Comparison of ENCODE assay signal across 23 mouse cellular contexts in the genomic region with DNA sequence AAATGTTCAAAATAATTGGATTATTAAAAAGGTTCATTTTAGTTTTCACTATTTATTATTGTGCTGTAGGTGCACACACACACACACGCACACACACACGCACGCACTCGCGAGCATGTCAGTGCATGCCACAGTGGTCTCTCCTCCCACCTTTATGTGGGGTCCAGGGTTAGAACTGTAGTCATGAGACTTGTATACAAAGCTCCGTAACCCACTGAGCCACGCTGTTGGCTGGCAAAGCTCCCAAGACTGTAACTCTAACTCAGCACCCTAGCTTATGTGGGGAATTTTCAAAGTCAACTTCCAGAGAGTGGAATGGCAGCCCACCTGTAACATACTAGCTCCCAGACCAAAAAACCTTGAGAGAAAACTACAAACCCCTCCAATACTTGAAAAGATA. TPM values are rescaled to one million over a fixed set of nuclear protein-coding genes. Genes with fewer than 3 reads are reported as not detected.
DNase-seq lines count a peak whose midpoint lies in the region; ATAC-seq and TF ChIP-seq lines count a peak whose summit lies in the region.
"Had no signal": no experiment of that assay in that cellular context is flagged by ENCODE, and none has a peak within 500 bp of the region (broad histone marks: within the 10 kb centered on the region; RNA-seq: fewer than 3 reads in every experiment).

No protein-coding gene starts in this region.

- no peaks in the 10 kb centered on the region for H3K9me3 ChIP-seq in forebrain, embryonic 13.5 days (replicated peaks)
- no peaks in the 10 kb centered on the region for H3K9me3 ChIP-seq in forebrain, postnatal 0 days (ENCODE audit: low read length)
- H3K9me3 ChIP-seq in intestine, embryonic 14.5 days (ENCODE audit: control insufficient read depth, low read length) = no peaks in the 10 kb centered on the region
- no peaks in the 10 kb centered on the region for H3K9me3 ChIP-seq in intestine, embryonic 15.5 days
- no peaks in the 10 kb centered on the region for H3K9me3 ChIP-seq in forebrain, embryonic 14.5 days (replicated peaks; ENCODE audit: control insufficient read depth, low read length)
- H3K9me3 ChIP-seq: heart, embryonic 12.5 days; heart, embryonic 15.5 days had no signal

- 0 out of 2 replicates have a peak, but pooled peaks have one; percentile 37 for ATAC-seq in forebrain, embryonic 13.5 days
- ATAC-seq in forebrain, postnatal 0 days = no peak
- ATAC-seq in intestine, embryonic 14.5 days (replicated peaks; ENCODE audit: low FRiP score, low TSS enrichment, low read depth) = no peak
- no peak for ATAC-seq in intestine, embryonic 15.5 days
- ATAC-seq in forebrain, embryonic 14.5 days = peak; percentile 38; the same call in 1 of the 2 replicates
- ATAC-seq: CD4-positive, CD25-positive, alpha-beta regulatory T cell, adult 4 months; hindbrain, postnatal 0 days; inflammation-experienced regulatory T-cells, adult 6 months had no signal

- H3K9ac ChIP-seq in forebrain, embryonic 13.5 days = no peak overlapping the region
- H3K9ac ChIP-seq in forebrain, postnatal 0 days = no peak overlapping the region
- H3K9ac ChIP-seq in intestine, embryonic 14.5 days (ENCODE audit: low read length) = no peak overlapping the region
- no peak overlapping the region for H3K9ac ChIP-seq in intestine, embryonic 15.5 days
- H3K9ac ChIP-seq in forebrain, embryonic 14.5 days (ENCODE audit: low read length) = no peak overlapping the region
- H3K9ac ChIP-seq: heart, embryonic 12.5 days; heart, embryonic 15.5 days; hindbrain, embryonic 14.5 days had no signal

- no peak overlapping the region for H3K4me3 ChIP-seq in forebrain, embryonic 13.5 days
- no peak overlapping the region for H3K4me3 ChIP-seq in forebrain, postnatal 0 days (ENCODE audit: low read depth, low read length)
- no peak overlapping the region for H3K4me3 ChIP-seq in intestine, embryonic 14.5 days (ENCODE audit: low read depth, low read length)
- H3K4me3 ChIP-seq in intestine, embryonic 15.5 days (replicated peaks) = no peak overlapping the region
- H3K4me3 ChIP-seq in forebrain, embryonic 14.5 days (ENCODE audit: low read depth, low read length) = no peak overlapping the region
- H3K4me3 ChIP-seq: heart, embryonic 12.5 days; heart, embryonic 15.5 days had no signal

- TF ChIP-seq CTCF in forebrain, postnatal 0 days (IDR thresholded peaks at IDR 0.05; ENCODE audit: low read depth) = no peak

- DNase-seq in forebrain, postnatal 0 days = no peak
- peak; percentile 36 for DNase-seq in intestine, embryonic 14.5 days (ENCODE audit: low spot score)
- DNase-seq in forebrain, embryonic 14.5 days (ENCODE audit: low spot score) = no peak
- no peak for DNase-seq in urinary bladder, postnatal 10 days (ENCODE audit: low spot score)
- DNase-seq: adrenal gland, adult 2 months; adrenal gland, postnatal 14 days; cerebellum, adult 11-12 months; cerebellum, adult 8-10 months; cerebellum, postnatal 10 days; gastrocnemius, postnatal 14 days; heart, adult 18-20 months; heart, postnatal 14 days; heart, postnatal 4 days; kidney, adult 11 months; kidney, adult 8-10 months had no signal

- 55% methylated on average over 7 of the region's 7 CpGs for WGBS in forebrain, embryonic 13.5 days
- WGBS in forebrain, postnatal 0 days = 50% methylated on average over 7 of the region's 7 CpGs
- 85% methylated on average over 7 of the region's 7 CpGs for WGBS in intestine, embryonic 14.5 days
- 87% methylated on average over 7 of the region's 7 CpGs for WGBS in intestine, embryonic 15.5 days
- WGBS in forebrain, embryonic 14.5 days = 44% methylated on average over 7 of the region's 7 CpGs

- no peaks in the 10 kb centered on the region for H3K27me3 ChIP-seq in forebrain, embryonic 13.5 days
- H3K27me3 ChIP-seq in forebrain, postnatal 0 days (ENCODE audit: insufficient read depth, low read length) = no peaks in the 10 kb centered on the region
- no peaks in the 10 kb centered on the region for H3K27me3 ChIP-seq in intestine, embryonic 14.5 days (replicated peaks; ENCODE audit: control insufficient read depth, insufficient read depth, low read length)
- no peaks in the 10 kb centered on the region for H3K27me3 ChIP-seq in intestine, embryonic 15.5 days (replicated peaks)
- H3K27me3 ChIP-seq in forebrain, embryonic 14.5 days (replicated peaks; ENCODE audit: control insufficient read depth, insufficient read depth, low read length) = no peaks in the 10 kb centered on the region
- H3K27me3 ChIP-seq: heart, embryonic 12.5 days; heart, embryonic 15.5 days had no signal

- no peaks in the 10 kb centered on the region for H3K36me3 ChIP-seq in forebrain, embryonic 13.5 days (ENCODE audit: poor library complexity, severe bottlenecking)
- H3K36me3 ChIP-seq in forebrain, postnatal 0 days (ENCODE audit: insufficient read depth) = no peaks in the 10 kb centered on the region
- H3K36me3 ChIP-seq in intestine, embryonic 14.5 days (ENCODE audit: control insufficient read depth, insufficient read depth, low read length) = no peaks in the 10 kb centered on the region
- H3K36me3 ChIP-seq in intestine, embryonic 15.5 days = no peaks in the 10 kb centered on the region
- no peaks in the 10 kb centered on the region for H3K36me3 ChIP-seq in forebrain, embryonic 14.5 days (ENCODE audit: control insufficient read depth, insufficient read depth, low read length)
- H3K36me3 ChIP-seq: heart, embryonic 12.5 days; heart, embryonic 15.5 days had no signal

- peaks cover 53% of the 10 kb centered on the region for H3K4me1 ChIP-seq in forebrain, embryonic 13.5 days
- peaks cover 7% of the 10 kb centered on the region; the same call in 1 of the 2 replicates for H3K4me1 ChIP-seq in forebrain, postnatal 0 days (ENCODE audit: insufficient read depth)
- H3K4me1 ChIP-seq in intestine, embryonic 14.5 days (replicated peaks; ENCODE audit: control insufficient read depth, insufficient read depth, low read length) = peaks cover 37% of the 10 kb centered on the region
- H3K4me1 ChIP-seq in intestine, embryonic 15.5 days (replicated peaks) = peaks cover 9% of the 10 kb centered on the region
- H3K4me1 ChIP-seq in forebrain, embryonic 14.5 days (ENCODE audit: control insufficient read depth, insufficient read depth, low read length) = peaks cover 20% of the 10 kb centered on the region

- H3K4me2 ChIP-seq in forebrain, embryonic 13.5 days = no peak overlapping the region
- no peak overlapping the region for H3K4me2 ChIP-seq in forebrain, postnatal 0 days (ENCODE audit: low read depth)
- no peak overlapping the region for H3K4me2 ChIP-seq in intestine, embryonic 14.5 days (ENCODE audit: low read length)
- H3K4me2 ChIP-seq in intestine, embryonic 15.5 days (replicated peaks) = no peak overlapping the region
- H3K4me2 ChIP-seq in forebrain, embryonic 14.5 days (ENCODE audit: low read length) = no peak overlapping the region
- H3K4me2 ChIP-seq: heart, embryonic 12.5 days; heart, embryonic 15.5 days; hindbrain, embryonic 14.5 days had no signal

- H3K27ac ChIP-seq in forebrain, embryonic 13.5 days = peak overlapping the region; percentile 68
- no peak overlapping the region for H3K27ac ChIP-seq in forebrain, postnatal 0 days (ENCODE audit: low read depth, low read length)
- H3K27ac ChIP-seq in intestine, embryonic 14.5 days (ENCODE audit: low read depth) = no peak overlapping the region
- no peak overlapping the region for H3K27ac ChIP-seq in intestine, embryonic 15.5 days
- no peak overlapping the region for H3K27ac ChIP-seq in forebrain, embryonic 14.5 days (ENCODE audit: low read depth, low read length)
- H3K27ac ChIP-seq: heart, embryonic 15.5 days; hindbrain, embryonic 14.5 days; hindbrain, postnatal 0 days had no signal

RNA-seq across cellular contexts. Expression of gene Hs2st1, which starts 24.8 kb away (rescaled TPM):
- 23.3 and 26.2 TPM in 2 replicates for polyA plus RNA-seq in forebrain, embryonic 13.5 days (2015; fragmentation: Nextera tagmentation; extraction: Ambion mirVana)
- 47.1 and 57.7 TPM in 2 replicates for total RNA-seq in forebrain, postnatal 0 days (2014; rRNA removed)
- 9.9 and 14.1 TPM in 2 replicates for polyA plus RNA-seq in forebrain, postnatal 0 days (2015; fragmentation: Nextera tagmentation; extraction: Ambion mirVana)
- polyA plus RNA-seq in intestine, embryonic 14.5 days (2014; fragmentation: Nextera tagmentation; extraction: Ambion mirVana) = 13.7 and 14.3 TPM in 2 replicates
- 9.4 and 10.3 TPM in 2 replicates for polyA plus RNA-seq in intestine, embryonic 15.5 days (2015; fragmentation: Nextera tagmentation; extraction: Ambion mirVana)
- 18.3 and 18.6 TPM in 2 replicates for polyA plus RNA-seq in forebrain, embryonic 14.5 days (2014; fragmentation: Nextera tagmentation; extraction: Ambion mirVana)

RNA-seq across cellular contexts. Expression of gene Selenof, which starts 25.0 kb away (rescaled TPM):
- polyA plus RNA-seq in forebrain, embryonic 13.5 days (2015; fragmentation: Nextera tagmentation; extraction: Ambion mirVana) = 560 and 579 TPM in 2 replicates
- 347 and 486 TPM in 2 replicates for total RNA-seq in forebrain, postnatal 0 days (2014; rRNA removed)
- 660 and 719 TPM in 2 replicates for polyA plus RNA-seq in forebrain, postnatal 0 days (2015; fragmentation: Nextera tagmentation; extraction: Ambion mirVana)
- polyA plus RNA-seq in intestine, embryonic 14.5 days (2014; fragmentation: Nextera tagmentation; extraction: Ambion mirVana) = 448 and 458 TPM in 2 replicates
- polyA plus RNA-seq in intestine, embryonic 15.5 days (2015; fragmentation: Nextera tagmentation; extraction: Ambion mirVana) = 618 and 622 TPM in 2 replicates
- polyA plus RNA-seq in forebrain, embryonic 14.5 days (2014; fragmentation: Nextera tagmentation; extraction: Ambion mirVana) = 518 and 577 TPM in 2 replicates

Comparison
In these comparisons a context has a peak if more than half of its experiments do, and no peak if none do; other contexts are left out.
1. ATAC-seq: peak in forebrain, embryonic 13.5 days (single experiment) and forebrain, embryonic 14.5 days (single experiment); none in forebrain, postnatal 0 days (single experiment), intestine, embryonic 14.5 days (single experiment) and intestine, embryonic 15.5 days (single experiment).